10 mouse cellular contexts compared by ENCODE assay signal in the genomic region with DNA sequence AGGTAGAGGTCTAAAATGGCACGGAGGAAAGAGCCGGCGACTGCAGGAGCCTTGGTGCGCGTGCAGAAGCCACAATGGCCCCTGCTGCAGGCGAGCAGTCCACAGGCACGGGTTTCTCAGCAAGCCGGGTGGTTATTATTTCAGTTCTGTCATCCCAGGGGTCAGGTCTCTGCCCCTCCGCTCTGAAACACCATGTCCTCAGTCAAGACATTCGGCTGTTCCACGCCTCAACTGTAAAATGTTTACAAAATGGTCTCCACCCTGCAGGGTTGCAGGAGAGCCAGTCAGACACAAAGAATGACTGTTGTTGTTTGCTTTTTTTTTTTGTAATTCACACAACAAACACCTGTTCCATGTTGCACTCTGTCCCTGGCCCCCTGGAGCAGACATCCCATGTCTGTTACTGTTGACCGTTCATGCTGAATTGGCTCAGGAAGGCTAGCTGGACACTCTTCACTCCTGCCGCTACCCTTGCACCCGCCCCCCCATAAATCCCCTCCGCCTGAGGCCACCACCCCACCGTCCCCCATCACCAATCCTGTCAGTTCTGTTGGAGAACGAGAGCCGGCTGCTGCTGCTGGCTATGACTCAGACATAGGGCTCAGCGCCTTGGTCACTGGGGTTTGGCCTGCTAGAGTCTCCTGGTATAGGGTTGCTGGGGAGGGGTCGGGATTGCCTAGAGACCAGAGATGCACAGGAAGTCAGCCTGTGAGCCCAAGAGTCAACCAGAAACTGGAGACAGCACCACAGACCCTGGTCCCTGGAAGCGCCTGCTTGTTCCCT. TPM values are rescaled to one million over a fixed set of nuclear protein-coding genes. Genes with fewer than 3 reads are reported as not detected.
DNase-seq lines count a peak whose midpoint lies in the region; ATAC-seq and TF ChIP-seq lines count a peak whose summit lies in the region.
"Had no signal": no experiment of that assay in that cellular context is flagged by ENCODE, and none has a peak within 500 bp of the region (broad histone marks: within the 10 kb centered on the region; RNA-seq: fewer than 3 reads in every experiment).

No protein-coding gene starts in this region.

- H3K36me3 ChIP-seq in heart, embryonic 10.5 days, result no peaks in the 10 kb centered on the region
- H3K36me3 ChIP-seq in heart, adult 2 months (ENCODE audit: control insufficient read depth, insufficient read depth, low read length), result no peaks in the 10 kb centered on the region
- no peaks in the 10 kb centered on the region for H3K36me3 ChIP-seq in hindbrain, embryonic 16.5 days (ENCODE audit: control insufficient read depth, insufficient read depth, low read length)
- H3K36me3 ChIP-seq in limb, embryonic 14.5 days (ENCODE audit: control insufficient read depth, insufficient read depth, low read length), result no peaks in the 10 kb centered on the region

- no peak overlapping the region for H3K4me3 ChIP-seq in heart, embryonic 10.5 days
- H3K4me3 ChIP-seq in heart, adult 2 months, result no peak overlapping the region
- H3K4me3 ChIP-seq in hindbrain, embryonic 16.5 days (ENCODE audit: low read length), result no peak overlapping the region
- no peak overlapping the region for H3K4me3 ChIP-seq in limb, embryonic 14.5 days (replicated peaks; ENCODE audit: low read length)
- H3K4me3 ChIP-seq: erythroblast, embryonic 14.5 days had no signal

- intact Hi-C loops in heart, adult 2 months (cut with DNase I), result no loop called here

- 51% methylated on average over 21 of the region's 21 CpGs for WGBS in heart, embryonic 10.5 days
- WGBS in heart, adult 2 months, result 76% methylated on average over 21 of the region's 21 CpGs
- WGBS in hindbrain, embryonic 16.5 days, result 34% methylated on average over 21 of the region's 21 CpGs
- WGBS in limb, embryonic 14.5 days, result 22% methylated on average over 21 of the region's 21 CpGs

- no peak for DNase-seq in heart, embryonic 10.5 days (ENCODE audit: low spot score)
- DNase-seq in heart, adult 2 months, result no peak
- DNase-seq in Muller cell, postnatal 12 days (ENCODE audit: inconsistent ontology term), result peak; percentile 45
- DNase-seq in limb, embryonic 14.5 days (ENCODE audit: low spot score), result no peak
- DNase-seq in c-Kit-positive CD71-positive TER-119-positive erythroid progenitor cells, embryonic 14.5 days (ENCODE audit: low spot score), result no peak
- DNase-seq in right cerebral cortex, postnatal 10 days (ENCODE audit: low spot score in 2 of 2), result no peak
- no peak for DNase-seq in cerebellum, adult 18-20 months
- DNase-seq: heart, adult 11 months had no signal

- TF ChIP-seq EP300 in heart, adult 2 months (IDR thresholded peaks at IDR 0.05; ENCODE audit: insufficient read depth, low read depth, low read length), result no peak

- H3K4me2 ChIP-seq in hindbrain, embryonic 16.5 days (ENCODE audit: low read length), result peak overlapping the region; percentile 13
- peak overlapping the region; percentile 20; the same call in 1 of the 2 replicates for H3K4me2 ChIP-seq in limb, embryonic 14.5 days (replicated peaks; ENCODE audit: low read depth, low read length, severe bottlenecking)

- 0 out of 2 replicates have a peak, but pooled peaks cover 4% of the 10 kb centered on the region for H3K27me3 ChIP-seq in heart, embryonic 10.5 days (ENCODE audit: insufficient read depth, poor library complexity, severe bottlenecking)
- H3K27me3 ChIP-seq in heart, adult 2 months (ENCODE audit: control insufficient read depth, insufficient read depth, low read length), result no peaks in the 10 kb centered on the region
- peaks cover 3% of the 10 kb centered on the region for H3K27me3 ChIP-seq in hindbrain, embryonic 16.5 days (replicated peaks; ENCODE audit: control insufficient read depth, insufficient read depth, low read length)
- no peaks in the 10 kb centered on the region for H3K27me3 ChIP-seq in limb, embryonic 14.5 days (ENCODE audit: control insufficient read depth, insufficient read depth, low read length)

- TF ChIP-seq POLR2A in heart, adult 2 months (IDR thresholded peaks at IDR 0.05; ENCODE audit: insufficient read depth, low read depth, low read length), result no peak
- no peak for TF ChIP-seq POLR2A in limb, embryonic 14.5 days (IDR thresholded peaks at IDR 0.05; ENCODE audit: borderline replicate concordance, extremely low read depth, insufficient read depth, insufficient read length)

- ATAC-seq in hindbrain, embryonic 16.5 days, result no peak
- ATAC-seq in limb, embryonic 14.5 days (ENCODE audit: low FRiP score, low read depth), result no peak

- no peaks in the 10 kb centered on the region for H3K9me3 ChIP-seq in heart, embryonic 10.5 days
- H3K9me3 ChIP-seq in hindbrain, embryonic 16.5 days (ENCODE audit: control insufficient read depth, low read length), result no peaks in the 10 kb centered on the region
- H3K9me3 ChIP-seq in limb, embryonic 14.5 days (ENCODE audit: control insufficient read depth, low read length), result no peaks in the 10 kb centered on the region

- no peak overlapping the region for H3K9ac ChIP-seq in heart, adult 2 months (ENCODE audit: low read depth, low read length)
- H3K9ac ChIP-seq in hindbrain, embryonic 16.5 days (ENCODE audit: low read depth, low read length), result no peak overlapping the region
- no peak overlapping the region for H3K9ac ChIP-seq in limb, embryonic 14.5 days (ENCODE audit: low read depth, low read length, severe bottlenecking)

- peak overlapping the region; percentile 73 for H3K27ac ChIP-seq in heart, embryonic 10.5 days
- H3K27ac ChIP-seq in heart, adult 2 months, result no peak overlapping the region
- H3K27ac ChIP-seq in hindbrain, embryonic 16.5 days (ENCODE audit: low read depth, low read length), result no peak overlapping the region
- no peak overlapping the region for H3K27ac ChIP-seq in limb, embryonic 14.5 days (replicated peaks; ENCODE audit: low read depth, low read length)

- H3K4me1 ChIP-seq in heart, embryonic 10.5 days, result peaks cover 64% of the 10 kb centered on the region
- peaks cover 10% of the 10 kb centered on the region for H3K4me1 ChIP-seq in heart, adult 2 months (ENCODE audit: control insufficient read depth, insufficient read depth, low read length)
- peaks cover 40% of the 10 kb centered on the region for H3K4me1 ChIP-seq in hindbrain, embryonic 16.5 days (ENCODE audit: control insufficient read depth, insufficient read depth, low read depth, low read length)
- peaks cover 70% of the 10 kb centered on the region for H3K4me1 ChIP-seq in limb, embryonic 14.5 days (ENCODE audit: control insufficient read depth, insufficient read depth, low read length)

- no peak for TF ChIP-seq CTCF in heart, adult 2 months (IDR thresholded peaks at IDR 0.05)

- H3K79me2 ChIP-seq in heart, adult 2 months (replicated peaks; ENCODE audit: control insufficient read depth, insufficient read depth, low read length), result no peaks in the 10 kb centered on the region

RNA-seq across cellular contexts. Expression of gene Gse1, which starts 33.3 kb away (rescaled TPM):
- polyA plus RNA-seq in heart, embryonic 10.5 days (2016; fragmentation: Nextera tagmentation; extraction: Ambion mirVana), result 12.2 and 13.7 TPM in 2 replicates
- 10 to 100 TPM; 21.0 to 24.3 TPM for total RNA-seq in heart, adult 2 months (2021)
- polyA plus RNA-seq in heart, adult 2 months (2012; rRNA removed), result 12.1 and 12.8 TPM in 2 replicates
- 10.7 and 14.8 TPM in 2 replicates for polyA plus RNA-seq in hindbrain, embryonic 16.5 days (2015; fragmentation: Nextera tagmentation; extraction: Ambion mirVana)
- polyA plus RNA-seq in limb, embryonic 14.5 days (2012; rRNA removed), result 32.6 and 43.9 TPM in 2 replicates
- polyA plus RNA-seq in limb, embryonic 14.5 days (2014; fragmentation: Nextera tagmentation; extraction: Ambion mirVana), result 10.2 and 10.3 TPM in 2 replicates
